Mouse (Mus musculus) kidney, postnatal 14 days (tissue): ENCODE results near the gene Fam104a.
A peak's percentile ranks its signal among the peaks of the same experiment; 100 is the strongest.
"Not testable (repeated sequence)": the region's sequence is repeated elsewhere in the genome, so short reads cannot be mapped to it uniquely, and the experiment has no call there.

Experiments
- DNase-seq: peaks from one replicate; pipeline ENCODE4 v3.0.0; 2022; ENCODE audit warnings: mixed read lengths

Fam104a gene

DNA sequence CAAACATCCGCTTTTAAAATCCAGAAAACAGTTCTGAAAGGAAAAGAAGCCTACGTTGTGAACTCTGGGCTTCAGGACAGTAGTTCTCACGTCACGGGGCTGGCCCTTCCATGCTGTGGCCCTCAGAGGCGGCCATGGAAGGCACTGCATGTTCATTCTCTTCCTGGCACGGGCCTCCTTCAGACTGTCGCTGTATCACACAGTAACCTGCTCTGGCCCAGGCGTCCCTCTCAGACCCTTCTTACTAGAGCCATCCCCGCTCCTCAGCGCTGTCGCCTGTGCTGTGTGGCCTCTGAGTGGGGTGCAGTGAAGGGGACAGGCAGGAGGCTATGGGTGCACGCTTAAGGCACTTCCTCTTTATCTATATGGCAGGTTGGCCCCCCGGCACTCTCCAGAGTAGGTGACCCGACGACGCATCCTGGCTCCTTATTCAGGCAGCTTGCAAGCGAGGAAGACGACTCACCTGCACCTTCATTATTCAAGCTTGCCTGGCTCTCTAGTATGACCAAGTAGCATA, 22.1 kb downstream of the Fam104a start:
- DNase-seq, result no peak

DNA sequence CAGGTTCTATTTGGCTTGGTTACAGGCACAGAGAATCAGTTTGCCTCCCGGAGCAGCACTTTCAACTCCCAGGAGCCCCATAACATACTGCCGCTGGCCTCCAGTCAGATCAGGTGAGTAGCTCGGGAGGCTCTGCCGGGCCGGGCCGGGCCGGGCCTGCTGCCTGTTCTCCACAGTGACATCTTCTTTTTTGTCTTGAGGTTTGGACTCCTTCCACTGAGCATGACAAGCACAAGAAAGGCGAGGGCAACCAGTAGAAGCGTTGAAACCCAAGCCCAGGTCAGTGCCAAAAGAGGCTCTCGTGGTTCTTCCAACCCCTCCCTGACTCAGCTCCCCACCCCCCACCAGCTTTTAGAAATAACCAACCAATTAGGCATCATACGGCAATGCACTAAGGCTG, 23.0 kb downstream of the Fam104a start:
- DNase-seq, result no peak

DNA sequence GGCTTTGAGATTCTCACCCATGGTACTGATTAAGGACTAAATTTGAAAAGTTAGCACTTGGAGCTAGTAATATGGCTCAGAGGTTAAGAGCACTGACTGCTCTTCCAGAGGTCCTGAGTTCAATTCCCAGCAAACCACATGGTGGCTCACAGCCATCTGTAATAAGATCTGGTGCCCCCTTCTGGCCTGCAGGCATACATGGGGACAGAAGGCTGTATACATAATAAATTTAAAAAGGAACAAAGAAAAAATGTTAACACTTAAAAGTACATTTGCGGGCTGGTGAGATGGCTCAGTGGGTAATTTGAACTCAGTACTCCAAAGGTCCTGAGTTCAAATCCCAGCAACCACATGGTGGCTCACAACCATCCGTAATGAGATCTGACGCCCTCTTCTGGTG, 23.7 kb downstream of the Fam104a start:
- DNase-seq, result not testable (repeated sequence)

DNA sequence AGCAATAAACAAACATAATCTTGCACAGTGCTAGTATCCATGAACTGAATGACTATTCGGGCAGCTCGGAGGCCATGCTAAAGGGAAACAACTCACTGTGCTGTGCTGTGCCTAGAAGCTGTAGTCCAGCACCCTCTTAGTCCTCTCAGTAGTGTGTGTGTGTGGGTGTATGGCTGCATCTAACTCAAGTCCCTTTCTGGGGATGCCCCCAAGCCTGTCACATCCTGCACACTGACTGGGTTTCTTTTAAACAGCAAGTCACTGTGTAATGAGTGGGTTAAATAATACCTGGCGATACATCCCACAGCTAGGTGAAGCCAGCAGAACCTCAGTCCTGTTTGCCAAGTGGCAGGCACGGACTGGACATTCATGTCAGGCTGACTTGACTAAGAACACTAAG, 25.2 kb downstream of the Fam104a start:
- DNase-seq, result no peak

DNA sequence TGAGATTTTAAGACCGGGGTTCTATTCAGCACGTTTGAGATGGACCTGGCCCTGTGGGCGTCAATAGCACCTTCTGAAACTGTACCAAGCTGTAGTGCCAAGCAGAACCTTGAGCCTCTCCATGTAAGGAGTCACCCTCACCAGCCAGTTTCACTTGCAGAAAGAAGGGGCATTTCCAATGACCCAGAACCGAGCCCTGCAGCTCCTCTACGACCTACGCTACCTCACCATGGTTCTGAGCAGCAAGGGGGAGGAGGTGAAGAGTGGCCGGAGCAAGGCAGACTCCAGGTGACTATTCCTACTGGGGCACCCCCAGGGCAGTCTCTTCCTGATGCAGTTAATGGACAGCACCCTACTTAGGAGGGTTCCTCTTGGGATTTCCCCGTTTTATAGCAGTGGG, 25.6 kb downstream of the Fam104a start:
- peak; percentile 41 for DNase-seq

DNA sequence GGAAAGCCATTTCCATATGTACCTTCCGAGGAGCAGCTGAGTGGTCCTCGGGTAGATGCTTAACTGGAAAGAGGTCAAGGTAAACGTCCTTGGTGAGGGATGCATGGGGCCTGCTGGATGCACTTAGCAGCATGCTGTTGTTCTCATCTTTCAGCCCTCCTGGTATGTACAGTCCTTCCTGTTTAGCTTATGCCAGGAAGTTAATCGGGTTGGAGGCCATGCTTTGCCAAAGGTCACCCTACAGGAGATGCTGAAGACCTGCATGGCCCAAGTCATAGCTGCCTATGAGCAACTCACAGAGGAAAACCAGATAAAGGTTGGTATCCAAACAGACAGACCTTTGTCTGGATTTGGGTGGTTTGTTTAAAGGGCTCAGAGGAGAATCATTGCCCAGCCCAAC, 26.7 kb downstream of the Fam104a start:
- DNase-seq, result no peak

DNA sequence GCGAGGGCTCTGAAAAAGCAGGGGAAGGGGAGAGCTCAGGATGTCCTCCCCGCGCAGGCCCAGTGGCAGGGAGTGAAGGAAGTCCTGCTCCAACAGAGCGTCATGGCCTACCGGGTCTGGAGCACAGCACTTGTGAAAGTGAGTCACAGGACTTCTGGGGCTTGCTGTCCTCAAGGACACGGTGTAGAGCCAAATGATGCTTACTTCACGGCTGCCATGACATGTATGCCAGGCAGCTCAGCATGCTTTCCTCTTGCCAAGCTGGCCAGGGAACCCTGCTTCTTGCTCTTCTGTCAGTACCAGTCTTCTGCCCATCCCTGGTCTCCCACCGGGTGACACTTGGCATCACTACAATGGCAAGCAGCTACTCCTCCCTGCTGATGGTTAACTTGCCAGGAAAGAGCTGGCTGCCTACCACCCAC, 27.4 kb downstream of the Fam104a start:
- DNase-seq, result no peak

DNA sequence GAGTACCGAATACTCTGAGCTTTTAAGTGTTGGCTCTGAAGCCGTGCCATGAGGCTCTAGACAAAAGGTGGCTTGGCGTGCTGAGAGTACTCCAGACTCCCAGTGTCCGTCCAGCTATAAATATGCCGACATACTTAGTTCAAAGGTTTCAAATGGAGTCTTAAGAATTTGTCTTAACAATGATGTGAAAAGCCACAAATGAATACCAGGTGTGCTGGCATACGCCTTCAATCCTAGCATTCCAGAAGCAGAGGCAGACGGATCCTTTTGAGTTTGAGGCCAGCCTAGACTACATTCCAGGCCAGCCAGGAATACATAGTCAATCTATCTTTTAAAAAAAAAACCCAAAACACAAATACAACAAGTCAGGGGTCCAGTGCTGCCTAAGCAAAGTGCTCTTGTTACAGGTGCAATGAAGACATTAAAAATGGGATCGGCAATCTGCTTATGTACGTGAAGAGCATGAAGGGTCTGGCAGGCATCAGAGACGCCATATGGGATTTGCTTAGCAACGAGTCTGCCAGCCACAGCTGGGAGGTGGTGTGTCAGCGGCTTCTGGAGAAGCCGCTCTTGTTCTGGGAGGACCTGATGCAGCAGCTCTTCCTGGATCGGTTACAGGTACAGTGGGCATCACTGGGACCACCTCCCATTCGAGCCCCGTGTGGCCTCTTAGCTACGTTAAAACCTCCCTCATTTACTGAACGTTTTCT, 29.2 kb downstream of the Fam104a start:
- no peak for DNase-seq

DNA sequence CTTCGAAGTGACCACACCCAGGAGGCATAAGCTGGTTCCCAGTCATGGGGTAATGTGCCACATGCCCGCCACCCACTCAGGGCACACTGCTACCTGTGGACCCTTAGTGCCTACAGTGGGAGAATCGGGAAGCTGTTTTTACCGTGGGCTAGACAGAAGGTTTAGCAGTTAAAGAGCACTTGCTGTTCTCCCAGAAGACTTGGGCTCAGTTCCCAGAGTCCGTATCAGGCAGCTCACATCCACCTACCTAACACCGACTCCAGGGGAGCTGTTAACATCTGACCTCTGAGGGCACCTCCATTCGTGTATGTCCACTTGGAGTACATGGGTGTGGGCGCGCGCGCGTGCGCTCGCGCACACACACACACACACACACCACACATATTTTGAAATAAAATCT, 29.9 kb downstream of the Fam104a start:
- no peak for DNase-seq

DNA sequence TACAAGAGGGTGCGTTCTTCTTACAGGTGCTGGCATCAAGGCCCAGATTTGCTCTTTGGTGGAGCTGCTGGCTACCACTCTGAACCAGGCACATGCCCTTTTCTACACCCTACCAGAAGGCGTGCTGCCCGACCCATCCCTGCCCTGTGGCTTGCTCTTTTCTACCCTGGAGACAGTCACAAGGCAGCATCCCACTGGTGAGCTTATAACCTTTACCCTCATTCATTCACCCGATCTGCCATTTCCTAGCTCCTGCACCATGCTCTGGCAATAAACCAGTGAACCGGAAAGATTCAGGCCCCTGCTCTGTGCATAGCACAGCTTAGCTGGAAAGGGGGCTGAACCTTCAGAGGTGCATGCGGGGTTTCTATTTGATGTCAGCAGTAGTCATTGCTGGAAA, 31.4 kb downstream of the Fam104a start:
- peak; percentile 65 for DNase-seq

DNA sequence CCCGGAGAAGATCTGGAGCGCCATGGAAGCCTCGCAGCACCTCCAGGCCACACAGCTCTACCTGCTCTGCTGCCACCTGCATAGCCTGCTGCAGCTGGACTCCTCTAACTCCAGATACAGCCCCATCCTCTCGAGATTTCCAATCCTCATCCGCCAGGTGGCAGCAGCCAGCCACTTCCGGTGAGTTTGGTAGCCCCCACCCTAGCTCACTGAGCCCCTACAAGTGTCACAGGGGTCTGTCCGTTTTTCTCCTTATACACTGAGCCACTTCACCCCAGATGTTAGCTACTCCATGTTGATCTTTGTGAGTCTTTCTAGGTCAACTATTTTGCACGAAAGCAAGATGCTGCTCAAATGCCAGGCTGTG, 32.1 kb downstream of the Fam104a start:
- DNase-seq, result peak; percentile 58

DNA sequence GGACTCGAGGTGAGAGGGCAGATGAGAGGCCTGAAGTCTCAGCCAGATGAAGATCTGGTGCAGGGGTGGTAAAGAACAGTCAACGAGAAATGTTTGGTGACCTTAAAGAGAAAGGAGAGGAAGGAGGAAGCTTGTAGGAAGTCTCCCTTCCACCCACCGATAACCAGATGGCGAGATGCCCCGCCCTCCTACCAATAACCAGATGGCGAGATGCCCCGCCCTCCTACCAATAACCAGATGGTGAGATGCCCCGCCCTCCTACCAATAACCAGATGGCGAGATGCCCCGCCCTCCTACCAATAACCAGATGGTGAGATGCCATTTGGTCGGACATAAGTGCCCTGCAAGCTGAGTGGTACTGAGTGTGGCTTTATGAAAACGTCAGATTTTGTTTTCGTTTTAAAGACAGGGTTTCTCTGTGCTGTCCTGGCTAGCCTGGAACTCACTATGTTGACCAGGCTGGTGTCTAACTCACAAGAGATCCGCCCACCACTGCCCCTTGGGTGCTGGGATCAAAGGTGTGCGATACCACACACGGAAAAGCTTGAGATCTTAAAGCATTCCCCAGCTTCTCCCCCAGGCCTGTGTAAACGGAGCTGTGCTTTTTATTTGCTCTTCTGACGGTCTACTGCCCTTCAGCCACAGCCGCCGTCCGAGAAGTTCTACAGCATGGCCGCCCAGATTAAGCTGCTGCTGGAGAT, 32.6 kb downstream of the Fam104a start:
- DNase-seq, result no peak

DNA sequence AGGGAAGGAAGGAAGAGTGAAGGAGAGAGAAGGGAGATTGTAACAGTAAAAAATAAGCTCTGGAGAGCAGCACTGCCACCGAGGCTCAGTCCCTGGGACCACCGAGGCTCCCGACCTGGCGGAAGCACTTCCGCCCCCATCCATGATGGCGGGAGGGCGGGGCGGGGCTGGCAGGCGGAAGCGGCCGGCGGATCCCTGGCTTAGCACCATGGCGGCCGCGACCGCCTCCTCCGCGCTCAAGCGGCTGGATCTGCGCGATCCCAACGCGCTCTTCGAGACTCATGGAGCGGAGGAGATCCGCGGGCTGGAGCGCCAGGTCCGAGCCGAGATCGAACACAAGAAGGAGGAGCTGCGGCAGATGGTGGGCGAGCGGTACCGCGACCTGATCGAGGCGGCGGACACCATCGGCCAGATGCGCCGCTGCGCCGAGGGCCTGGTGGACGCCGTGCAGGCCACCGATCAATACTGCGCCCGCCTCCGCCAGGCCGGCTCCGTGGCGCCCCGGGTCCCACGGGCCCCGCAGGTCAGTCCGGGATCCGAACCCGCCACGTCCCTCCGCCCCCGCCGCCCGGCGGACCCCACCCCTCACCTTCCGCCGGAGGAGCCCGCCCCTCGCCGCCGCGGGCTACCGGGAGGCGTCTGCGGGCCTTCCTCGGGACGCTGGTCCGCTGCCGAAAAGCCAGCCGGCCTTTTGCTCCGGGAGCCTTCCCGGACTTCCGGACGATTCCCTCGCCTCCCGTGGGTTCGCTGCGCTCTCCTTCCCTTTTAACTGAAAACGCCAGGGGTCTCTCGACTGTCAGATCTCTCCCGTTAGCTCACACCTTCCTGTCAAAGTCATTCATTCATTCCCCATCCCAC, 34.4 kb downstream of the Fam104a start, which contains the start of gene Slc39a11:
Gene Slc39a11, minus strand, starts transcription at position 727 of the 858 bp plus-strand sequence.
- peak; percentile 79 for DNase-seq

DNA sequence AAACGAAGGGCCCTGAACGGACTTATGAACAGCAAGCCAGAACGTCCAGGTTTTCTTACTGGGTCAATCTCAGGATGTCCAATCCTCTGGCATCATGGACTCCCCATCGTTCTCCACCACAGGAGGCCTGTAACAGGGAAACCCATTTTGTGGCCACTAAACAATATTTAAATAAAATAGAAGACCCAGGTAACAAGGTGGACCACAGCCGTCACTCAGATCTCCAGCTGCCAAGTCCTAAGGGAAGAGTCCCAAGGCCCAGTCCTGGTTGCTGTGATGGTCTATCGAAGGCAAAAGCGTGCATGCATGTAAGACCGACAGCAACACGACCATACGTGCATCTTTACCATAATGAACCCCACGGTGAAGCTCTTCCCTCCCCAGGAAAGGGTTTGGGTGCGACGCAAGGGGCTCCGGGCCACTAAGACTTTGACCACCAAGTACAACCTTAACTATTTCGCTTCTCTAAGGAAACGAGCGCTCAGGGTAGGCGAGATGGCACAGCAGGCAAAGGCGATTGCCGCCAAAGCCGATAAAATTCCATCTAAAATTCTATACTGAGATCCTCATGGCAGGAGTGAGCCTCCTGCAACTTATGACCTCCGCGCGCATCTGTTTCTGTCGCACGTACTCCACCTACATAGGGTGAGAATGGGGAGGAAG, 35.1 kb downstream of the Fam104a start, which contains the start of gene Cog1:
Gene Cog1, plus strand, starts transcription at position 480 of the 663 bp plus-strand sequence.
- no peak for DNase-seq

DNA sequence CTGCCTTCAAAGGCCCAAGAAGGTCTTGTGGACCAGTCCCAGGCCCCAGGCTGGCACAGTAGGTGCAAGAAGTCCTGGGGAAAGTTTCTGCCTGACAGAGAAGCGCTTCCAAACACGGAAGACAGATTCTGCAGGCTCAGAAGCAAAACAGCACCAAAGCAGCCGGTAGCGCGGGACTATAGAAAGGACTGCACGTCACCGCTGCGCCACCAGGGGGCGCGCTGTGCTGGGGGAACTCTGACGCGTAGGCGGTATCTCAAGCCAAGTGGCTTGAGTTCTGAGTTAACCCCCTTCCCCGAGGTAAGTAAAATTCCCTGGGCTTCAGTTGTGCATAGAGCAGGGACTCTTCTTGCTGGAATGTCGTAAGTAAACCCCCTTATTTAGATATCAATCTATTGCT, 35.8 kb downstream of the Fam104a start:
- peak; percentile 76 for DNase-seq

DNA sequence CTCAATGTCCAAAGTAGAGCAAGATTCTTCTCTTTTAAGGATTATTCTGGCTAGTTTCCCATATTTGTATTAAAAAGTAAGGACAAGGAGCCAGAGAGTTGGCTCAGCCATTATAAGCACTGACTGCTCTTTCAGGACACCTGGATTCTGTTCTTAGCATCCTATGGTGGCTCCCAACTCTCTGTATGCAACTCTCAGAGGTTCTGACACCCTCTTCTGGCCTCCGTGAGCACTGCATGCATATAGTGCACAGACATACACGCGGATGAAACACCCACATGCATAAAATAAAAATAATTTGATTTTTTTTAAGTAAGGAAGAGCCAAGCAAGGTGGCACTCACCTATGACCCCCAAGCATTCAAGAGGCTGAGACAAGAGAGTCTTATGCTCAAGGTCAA, 38.8 kb downstream of the Fam104a start:
- no peak for DNase-seq

DNA sequence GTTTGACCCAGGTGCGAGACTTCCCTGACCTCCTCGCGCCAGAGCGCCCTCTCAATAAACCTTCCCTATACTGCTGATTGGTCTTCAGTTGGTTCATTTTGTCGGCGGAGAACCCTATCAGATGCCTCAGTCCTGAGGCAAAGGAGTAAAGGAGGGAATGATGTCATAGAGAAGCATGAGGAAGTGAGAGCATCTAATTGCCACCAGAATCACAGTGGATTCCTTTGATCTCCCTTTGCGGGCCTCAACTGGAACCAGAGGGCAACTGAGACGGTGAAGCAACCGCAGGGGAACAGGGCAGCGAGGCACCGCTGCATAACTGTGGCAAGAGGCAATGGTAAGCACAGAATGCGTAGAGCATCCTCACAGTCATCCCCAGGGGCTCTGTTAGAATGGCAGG, 45.3 kb downstream of the Fam104a start:
- no peak for DNase-seq

DNA sequence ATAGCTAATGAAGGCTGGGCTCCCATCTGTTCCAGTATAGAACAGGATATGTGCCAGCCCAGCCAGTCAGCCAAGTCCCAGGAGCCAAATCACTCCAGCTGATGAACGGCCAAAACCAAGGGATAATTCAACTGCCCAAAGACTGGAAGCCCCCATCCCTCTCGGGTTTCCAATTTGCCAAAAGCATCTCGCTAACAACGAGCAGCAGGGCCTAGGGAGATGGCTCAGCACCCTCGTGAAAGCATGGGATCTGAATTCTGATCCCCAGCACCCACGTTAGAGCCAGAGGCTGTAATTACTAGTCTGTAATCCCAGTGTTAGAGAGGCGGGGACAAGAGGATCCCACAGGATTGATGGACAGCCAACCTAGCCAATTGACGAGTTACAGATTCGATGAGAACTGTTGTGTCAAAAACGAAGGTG, 49.2 kb downstream of the Fam104a start:
- no peak for DNase-seq

DNA sequence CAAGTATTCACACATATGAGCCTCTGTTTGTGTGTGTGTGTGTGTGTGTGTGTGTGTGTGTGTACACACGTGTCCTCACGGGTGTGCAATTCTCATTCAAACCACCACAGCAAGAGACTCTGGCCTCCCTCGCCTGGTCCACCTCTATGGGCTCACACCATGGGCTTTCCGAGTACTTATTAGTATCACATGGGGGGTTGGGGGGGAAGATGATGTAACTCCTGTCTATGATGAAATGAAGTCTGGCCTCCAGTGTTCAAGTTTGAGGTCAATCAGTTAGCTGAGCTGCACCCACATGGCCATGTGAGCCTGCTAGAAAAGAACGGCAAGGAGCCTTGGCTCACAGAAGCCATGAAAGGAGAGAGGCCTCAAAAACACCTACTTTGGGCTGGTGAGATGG, 50.6 kb downstream of the Fam104a start:
- DNase-seq, result no peak

DNA sequence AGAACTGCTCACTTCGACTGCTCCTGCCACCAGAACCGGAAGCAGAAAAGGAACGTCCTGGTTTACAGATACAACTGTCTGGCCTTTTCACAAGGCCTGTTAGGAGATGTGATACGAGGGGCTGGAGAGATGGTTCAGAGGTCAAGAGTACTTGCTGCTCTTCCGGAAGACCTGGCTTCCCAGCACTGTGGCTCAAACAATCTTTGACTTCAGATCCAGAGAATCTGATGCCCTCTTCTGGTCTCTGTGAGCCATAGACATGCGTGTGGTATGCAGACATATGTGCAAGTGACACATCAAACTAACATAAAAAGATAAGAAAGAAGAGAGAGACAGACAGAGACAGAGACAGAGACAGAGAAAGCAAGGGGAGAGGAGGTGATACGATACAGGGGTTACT, 51.7 kb downstream of the Fam104a start:
- DNase-seq, result no peak

DNA sequence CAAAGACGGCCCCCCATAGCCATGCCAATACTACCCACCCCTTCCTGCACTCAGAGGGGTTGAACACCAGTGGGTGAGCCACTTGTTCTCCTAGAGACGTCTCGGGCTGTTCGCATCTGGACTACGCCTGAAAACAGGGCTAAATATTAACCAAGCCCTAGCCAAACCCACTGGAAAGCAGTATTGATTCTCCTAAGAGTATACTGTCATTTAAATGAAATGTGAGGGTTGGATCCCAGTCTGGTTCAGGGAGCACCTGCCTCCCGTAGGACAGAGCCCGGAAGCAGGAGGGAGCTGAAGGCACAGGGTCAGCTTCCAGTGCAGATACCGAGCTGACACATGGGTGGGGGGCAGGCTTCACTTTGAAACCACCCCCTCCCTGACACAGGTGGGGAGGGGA, 52.1 kb downstream of the Fam104a start:
- DNase-seq, result no peak

DNA sequence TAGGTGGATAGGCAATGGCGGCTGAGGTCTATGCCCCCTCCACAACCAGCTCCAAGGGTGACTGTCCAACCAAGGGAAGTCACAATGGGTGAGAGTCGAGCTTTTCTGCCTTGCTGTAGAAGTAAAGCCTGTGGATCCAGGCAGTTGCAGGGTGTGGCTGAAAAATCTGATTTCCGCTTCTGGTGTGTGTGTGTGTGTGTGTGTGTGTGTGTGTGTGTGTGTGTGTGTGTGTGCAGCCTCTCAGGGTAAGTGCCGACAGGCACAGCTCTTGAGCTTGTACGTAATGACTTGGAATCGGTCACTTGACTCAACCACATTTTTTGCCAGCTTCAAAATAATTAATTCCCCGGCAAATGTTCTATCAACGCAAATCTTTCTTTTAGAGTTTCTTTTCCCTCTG, 52.7 kb downstream of the Fam104a start:
- DNase-seq, result no peak

DNA sequence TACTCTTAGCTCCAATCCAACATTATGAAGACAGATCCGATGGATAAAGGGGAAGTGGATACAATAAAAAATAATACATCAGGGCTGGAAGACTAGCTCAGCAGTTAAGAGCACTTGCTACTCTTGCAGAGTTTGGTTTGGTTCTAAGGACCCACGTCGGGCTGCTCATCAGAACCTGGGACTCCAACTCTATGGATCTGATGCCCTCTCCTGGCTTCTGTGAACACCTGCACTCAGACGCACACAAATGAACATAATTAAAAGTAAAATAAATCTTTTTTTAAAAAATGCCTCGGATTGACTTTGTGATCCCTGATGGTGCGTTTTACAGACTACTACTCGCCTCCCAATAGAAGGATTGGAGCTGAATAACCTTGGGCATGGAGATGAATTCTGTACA, 53.3 kb downstream of the Fam104a start:
- no peak for DNase-seq
